Mouse (Mus musculus) heart, embryonic 11.5 days (tissue): Measurements from ENCODE around the gene Fkbp8. TPM values are rescaled to one million over a fixed set of nuclear protein-coding genes. Genes with fewer than 3 reads are reported as not detected.

Experiments
- ATAC-seq: fragments of 200-750 bp; cut with Nextera tagmentation; replicated peaks from 2 replicates; pipeline ENCODE4 v1.8.0; 2017; ENCODE audit warnings: moderate library complexity; ENCODE audit not compliant: insufficient number of reproducible peaks, low FRiP score, low TSS enrichment
- H3K27ac ChIP-seq: fragments of 300-500 bp; sonication (generic); 2 replicates; pipeline ENCODE4 v1.5.1; 2014; ENCODE audit warnings: mild to moderate bottlenecking, low read depth, low read length
- H3K27me3 ChIP-seq: fragments of 300-500 bp; sonication (generic); 2 replicates; pipeline ENCODE4 v1.6.1; 2014; ENCODE audit warnings: mild to moderate bottlenecking, low read length, mixed read lengths; ENCODE audit not compliant: control insufficient read depth, insufficient read depth
- H3K36me3 ChIP-seq: fragments of 300-500 bp; sonication (generic); 2 replicates; pipeline ENCODE4 v1.6.1; 2014; ENCODE audit warnings: mild to moderate bottlenecking, low read length, moderate library complexity, mixed read lengths; ENCODE audit not compliant: control insufficient read depth, insufficient read depth
- H3K4me1 ChIP-seq: fragments of 300-500 bp; sonication (generic); 2 replicates; pipeline ENCODE4 v1.6.1; 2014; ENCODE audit warnings: low read length; ENCODE audit not compliant: control insufficient read depth, insufficient read depth
- H3K4me2 ChIP-seq: fragments of 300-500 bp; sonication (generic); 2 replicates; pipeline ENCODE4 v1.6.1; 2014; ENCODE audit warnings: mild to moderate bottlenecking, moderate library complexity
- H3K4me3 ChIP-seq: fragments of 300-500 bp; sonication (generic); 2 replicates; pipeline ENCODE4 v1.5.1; 2014; ENCODE audit warnings: low read depth, low read length
- H3K9ac ChIP-seq: fragments of 300-500 bp; sonication (generic); 2 replicates; pipeline ENCODE4 v1.6.1; 2014; ENCODE audit warnings: mild to moderate bottlenecking, low read depth, low read length, moderate library complexity
- H3K9me3 ChIP-seq: fragments of 300-500 bp; sonication (generic); replicated peaks from 2 replicates; pipeline ENCODE4 v1.6.1; 2016; ENCODE audit warnings: low read length; ENCODE audit not compliant: control insufficient read depth
- WGBS: fragments of 180-500 bp; shearing (Covaris S2); extraction: QIAGEN DNeasy Blood & Tissue Kit; methylation state at CpG from one replicate; pipeline ENCODE4 v1.1.7; 2014; ENCODE audit not compliant: insufficient replicate concordance; 5-methylcytosine and 5-hydroxymethylcytosine counted together
- polyA plus RNA-seq: library from polyadenylated mRNA; unstranded; fragments of >200 nt; fragmentation: Nextera tagmentation; extraction: Ambion mirVana; gene quantifications from 2 replicates; pipeline ENCODE4 v1.2.1, GENCODE M21; 2014

The Fkbp8 gene
- polyA plus RNA-seq, 1 experiment from 2014 or later, result 212 TPM

DNA sequence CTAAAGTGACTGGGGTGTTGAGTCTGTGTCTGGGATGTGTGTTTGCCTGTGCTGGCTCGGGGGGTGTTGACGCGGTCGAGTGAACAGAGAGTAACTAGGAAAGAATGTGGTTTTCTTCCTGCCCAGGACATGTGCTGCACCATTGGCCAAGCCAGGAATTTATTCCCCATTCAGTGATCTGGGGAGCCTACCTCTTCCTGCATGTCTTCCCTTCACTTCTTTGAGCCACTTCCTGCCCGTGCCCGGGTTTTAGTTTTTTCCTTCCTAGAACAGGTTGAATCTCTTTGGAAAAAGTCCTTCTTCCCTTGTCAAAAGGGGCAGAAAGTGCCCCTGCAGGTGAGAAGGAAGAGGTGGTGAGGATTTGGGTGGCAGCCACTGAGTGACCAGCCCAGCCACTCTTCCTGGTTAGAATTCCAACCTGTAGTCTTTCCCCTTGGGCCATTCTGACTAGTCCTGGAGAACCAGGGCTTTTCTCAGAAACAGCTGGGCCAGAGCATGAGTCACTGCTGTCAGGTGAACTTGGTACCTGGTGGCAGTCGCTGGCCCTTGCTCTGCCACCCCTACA lies 13.1 kb downstream of the Fkbp8 start:
- H3K9ac ChIP-seq, result peak overlapping the region; percentile 91
- peak overlapping the region; percentile 57 for H3K27ac ChIP-seq
- peaks cover 30% of the 10 kb centered on the region for H3K4me1 ChIP-seq
- peak overlapping the region; percentile 98 for H3K4me2 ChIP-seq
- no peaks in the 10 kb centered on the region for H3K27me3 ChIP-seq
- H3K4me3 ChIP-seq, result peak overlapping the region; percentile 88
- no peak for ATAC-seq
- no peaks in the 10 kb centered on the region for H3K9me3 ChIP-seq
- peaks cover 5% of the 10 kb centered on the region; the same call in 1 of the 2 replicates for H3K36me3 ChIP-seq
- 45% methylated on average over 7 of the region's 7 CpGs for WGBS

GRCm38 (mm10) chr8:70541081-70541480 lies 13.6 kb downstream of the Fkbp8 start:
- Histone ChIP-seq H3K4me2 (peak overlapping the region; percentile 98), H3K27me3 (no peaks in the 10 kb centered on the region), H3K27ac (no peak overlapping the region), H3K4me1 (peaks cover 30% of the 10 kb centered on the region), H3K9me3 (no peaks in the 10 kb centered on the region), H3K4me3 (no peak overlapping the region), H3K9ac (0 out of 2 replicates have a peak overlapping the region, but pooled peaks have one; percentile 24), H3K36me3 (peaks cover 5% of the 10 kb centered on the region; the same call in 1 of the 2 replicates)
- WGBS, result 78% methylated on average over 5 of the region's 5 CpGs
- no peak for ATAC-seq

- ATAC-seq, result no peak
- Histone ChIP-seq H3K27ac (no peak overlapping the region), H3K9me3 (no peaks in the 10 kb centered on the region), H3K9ac (no peak overlapping the region), H3K36me3 (no peaks in the 10 kb centered on the region), H3K4me3 (no peak overlapping the region), H3K4me1 (peaks cover 30% of the 10 kb centered on the region), H3K4me2 (no peak overlapping the region), H3K27me3 (no peaks in the 10 kb centered on the region)
- 55% methylated on average over 6 of the region's 6 CpGs for WGBS
Measured at GRCm38 (mm10) chr8:70544200-70544687, 16.7 kb downstream of the Fkbp8 start.

DNA sequence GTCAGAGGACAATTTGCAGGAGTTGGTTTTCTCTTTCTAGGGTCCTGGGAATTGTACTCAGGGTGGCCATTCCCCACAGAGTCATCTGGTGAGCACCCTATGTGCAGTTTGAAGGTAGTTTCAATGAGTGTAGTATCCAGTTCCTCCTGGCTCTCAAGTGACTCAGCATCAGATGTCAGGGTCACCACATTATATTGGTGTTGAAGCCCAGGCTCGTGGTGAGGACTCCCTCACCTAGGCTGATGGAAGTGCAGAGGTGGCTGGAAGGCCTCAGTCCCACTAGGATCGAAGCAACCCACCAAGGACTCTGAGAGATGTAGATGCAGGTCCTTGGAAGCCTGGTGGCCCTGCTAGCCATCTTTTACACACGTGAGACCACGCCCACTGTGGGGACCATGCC lies 18.9 kb downstream of the Fkbp8 start:
- no peaks in the 10 kb centered on the region for H3K9me3 ChIP-seq
- ATAC-seq, result no peak
- 85% methylated on average over 4 of the region's 4 CpGs for WGBS
- no peaks in the 10 kb centered on the region for H3K27me3 ChIP-seq
- H3K4me2 ChIP-seq, result no peak overlapping the region
- H3K27ac ChIP-seq, result no peak overlapping the region
- no peaks in the 10 kb centered on the region for H3K36me3 ChIP-seq
- peaks cover 21% of the 10 kb centered on the region for H3K4me1 ChIP-seq
- H3K4me3 ChIP-seq, result no peak overlapping the region
- no peak overlapping the region for H3K9ac ChIP-seq

DNA sequence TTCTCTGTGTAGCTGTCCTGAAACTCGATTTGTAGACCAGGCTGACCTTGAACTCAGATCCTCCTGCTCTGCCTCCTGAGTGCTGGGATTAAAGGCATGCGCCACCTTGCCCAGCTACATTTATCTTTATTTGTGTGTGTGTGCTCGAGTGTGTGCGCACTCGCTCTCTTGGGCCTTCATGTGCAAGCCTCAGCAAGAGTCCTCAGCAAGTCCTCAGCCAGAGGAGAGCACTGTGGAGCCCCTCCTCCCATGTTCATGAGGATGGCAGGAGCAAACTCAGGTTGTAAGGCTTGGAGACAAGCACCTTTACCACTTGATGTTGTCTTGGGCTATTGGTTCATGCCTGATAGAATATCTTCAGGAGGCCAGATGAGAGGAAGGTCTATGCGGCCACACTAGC lies 20.2 kb downstream of the Fkbp8 start:
- H3K27me3 ChIP-seq, result no peaks in the 10 kb centered on the region
- H3K4me1 ChIP-seq, result peaks cover 32% of the 10 kb centered on the region
- ATAC-seq, result no peak
- H3K4me2 ChIP-seq, result no peak overlapping the region
- H3K4me3 ChIP-seq, result no peak overlapping the region
- no peak overlapping the region for H3K9ac ChIP-seq
- no peak overlapping the region for H3K27ac ChIP-seq
- WGBS, result 86% methylated on average over 6 of the region's 6 CpGs
- no peaks in the 10 kb centered on the region for H3K9me3 ChIP-seq
- no peaks in the 10 kb centered on the region for H3K36me3 ChIP-seq

GRCm38 (mm10) chr8:70549412-70550184 lies 22.1 kb downstream of the Fkbp8 start:
- no peaks in the 10 kb centered on the region for H3K27me3 ChIP-seq
- H3K4me1 ChIP-seq, result peaks cover 38% of the 10 kb centered on the region
- no peaks in the 10 kb centered on the region for H3K36me3 ChIP-seq
- no peaks in the 10 kb centered on the region for H3K9me3 ChIP-seq
- ATAC-seq, result no peak
- no peak overlapping the region for H3K4me3 ChIP-seq
- 90% methylated on average over 10 of the region's 10 CpGs for WGBS
- H3K9ac ChIP-seq, result no peak overlapping the region
- no peak overlapping the region for H3K4me2 ChIP-seq
- no peak overlapping the region for H3K27ac ChIP-seq

DNA sequence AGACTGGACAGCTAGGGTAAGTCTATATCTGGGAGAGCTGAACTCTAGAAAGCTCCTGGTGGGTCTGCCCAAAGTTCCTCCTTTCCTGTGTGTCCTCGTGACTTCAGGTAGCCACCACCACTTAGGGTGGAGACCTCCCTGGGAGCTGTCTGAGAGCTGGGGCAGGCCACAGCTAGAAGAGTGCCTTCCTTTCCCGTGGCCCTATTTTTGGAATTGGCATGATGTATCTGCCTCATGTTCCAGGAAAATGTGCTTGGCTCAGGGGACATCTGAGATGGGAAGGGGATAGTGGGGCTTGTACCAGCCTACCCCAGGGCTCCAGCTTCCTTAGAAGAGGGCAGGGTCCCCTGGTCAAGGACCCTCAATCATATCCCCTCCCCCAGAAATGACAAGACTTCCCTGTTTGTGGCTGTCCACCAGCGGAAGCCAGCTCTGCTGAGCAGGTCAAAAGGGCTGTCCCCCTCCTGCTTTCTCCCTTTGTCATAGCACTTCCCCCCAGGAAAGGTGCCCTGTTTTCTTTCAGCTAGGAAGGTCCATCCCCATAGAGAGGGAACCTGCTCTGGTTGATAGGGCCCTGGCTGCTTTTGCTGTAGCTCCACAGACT lies 24.1 kb downstream of the Fkbp8 start:
- no peaks in the 10 kb centered on the region for H3K9me3 ChIP-seq
- H3K27me3 ChIP-seq, result no peaks in the 10 kb centered on the region
- H3K9ac ChIP-seq, result no peak overlapping the region
- WGBS, result 57% methylated on average over 3 of the region's 3 CpGs
- H3K4me3 ChIP-seq, result no peak overlapping the region
- peak overlapping the region; percentile 46; the same call in 1 of the 2 replicates for H3K27ac ChIP-seq
- no peaks in the 10 kb centered on the region for H3K36me3 ChIP-seq
- H3K4me2 ChIP-seq, result 0 out of 2 replicates have a peak overlapping the region, but pooled peaks have one; percentile 11
- peaks cover 36% of the 10 kb centered on the region for H3K4me1 ChIP-seq
- ATAC-seq, result no peak

DNA sequence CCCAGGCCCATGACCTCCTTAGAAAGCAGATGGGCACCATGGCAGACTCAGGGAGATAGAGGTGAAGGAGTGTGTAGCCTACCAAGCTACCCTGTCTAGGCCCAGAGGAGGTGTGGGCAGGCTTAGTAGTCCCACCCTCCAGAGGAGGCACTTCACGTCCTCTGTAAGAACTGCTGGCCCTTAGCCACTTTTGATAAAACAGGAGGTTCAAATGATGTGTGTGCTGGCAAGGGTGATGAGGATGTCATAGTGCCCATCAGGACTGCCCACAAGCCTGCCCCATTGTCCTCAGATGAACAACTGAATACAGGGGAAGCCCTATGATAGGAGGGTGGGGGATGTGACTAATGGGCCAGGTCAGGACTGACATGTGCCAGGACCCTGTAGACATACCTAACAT lies 25.3 kb downstream of the Fkbp8 start:
- Histone ChIP-seq H3K4me3 (no peak overlapping the region), H3K4me2 (no peak overlapping the region), H3K27me3 (no peaks in the 10 kb centered on the region), H3K27ac (no peak overlapping the region), H3K9ac (no peak overlapping the region), H3K9me3 (no peaks in the 10 kb centered on the region), H3K4me1 (peaks cover 42% of the 10 kb centered on the region), H3K36me3 (no peaks in the 10 kb centered on the region)
- WGBS, result 28% methylated on average over 1 of the region's 1 CpGs
- 0 out of 2 replicates have a peak, but pooled peaks have one; percentile 19 for ATAC-seq
